Mouse (Mus musculus) neural tube, embryonic 15.5 days (tissue): ENCODE data around the gene Ahnak. TPM values are rescaled to one million over a fixed set of nuclear protein-coding genes. Genes with fewer than 3 reads are reported as not detected.
"Not testable (repeated sequence)": the region's sequence is repeated elsewhere in the genome, so short reads cannot be mapped to it uniquely, and the experiment has no call there.

Source experiments
- ATAC-seq: fragments of 200-750 bp; cut with Nextera tagmentation; 2 replicates; pipeline ENCODE4 v1.8.0; 2017; ENCODE audit warnings: mild to moderate bottlenecking, moderate TSS enrichment, moderate library complexity; ENCODE audit not compliant: low FRiP score
- H3K27ac ChIP-seq: fragments of 300-500 bp; sonication (generic); replicated peaks from 2 replicates; pipeline ENCODE4 v1.5.1; 2015; ENCODE audit warnings: mild to moderate bottlenecking, inconsistent platforms
- H3K27me3 ChIP-seq: fragments of 300-500 bp; sonication (generic); replicated peaks from 2 replicates; pipeline ENCODE4 v1.6.1; 2015; ENCODE audit warnings: inconsistent platforms
- H3K36me3 ChIP-seq: fragments of 300-500 bp; sonication (generic); 2 replicates; pipeline ENCODE4 v1.6.1; 2015; ENCODE audit warnings: inconsistent platforms
- H3K4me1 ChIP-seq: fragments of 300-500 bp; sonication (generic); 2 replicates; pipeline ENCODE4 v1.6.1; 2015; ENCODE audit warnings: inconsistent platforms
- H3K4me2 ChIP-seq: fragments of 300-500 bp; sonication (generic); 2 replicates; pipeline ENCODE4 v1.6.1; 2015; ENCODE audit warnings: inconsistent platforms, mild to moderate bottlenecking, moderate library complexity
- H3K4me3 ChIP-seq: fragments of 300-500 bp; sonication (generic); replicated peaks from 2 replicates; pipeline ENCODE4 v1.5.1; 2015; ENCODE audit warnings: mild to moderate bottlenecking, inconsistent platforms
- H3K9ac ChIP-seq: fragments of 300-500 bp; sonication (generic); replicated peaks from 2 replicates; pipeline ENCODE4 v1.6.1; 2015; ENCODE audit warnings: mild to moderate bottlenecking, inconsistent platforms
- H3K9me3 ChIP-seq: fragments of 300-500 bp; sonication (generic); replicated peaks from 2 replicates; pipeline ENCODE4 v1.6.1; 2016; ENCODE audit warnings: inconsistent platforms
- WGBS: fragments of 180-500 bp; shearing (Covaris S2); methylation state at CpG from one replicate; pipeline ENCODE4 v1.1.7; 2015; ENCODE audit warnings: mixed read lengths; 5-methylcytosine and 5-hydroxymethylcytosine counted together
- polyA plus RNA-seq: library from polyadenylated mRNA; unstranded; fragments of >200 nt; fragmentation: Nextera tagmentation; extraction: Ambion mirVana; gene quantifications from 2 replicates; pipeline ENCODE4 v1.2.1, GENCODE M21; 2015

Gene Ahnak
- polyA plus RNA-seq, 1 experiment from 2014 or later, result 4.4 TPM

- Histone ChIP-seq H3K27ac (peak overlapping the region; percentile 88; the same call in 1 of the 2 replicates), H3K27me3 (no peaks in the 10 kb centered on the region), H3K9ac (peak overlapping the region; percentile 47; the same call in 1 of the 2 replicates), H3K4me3 (no peak overlapping the region), H3K36me3 (peaks cover 55% of the 10 kb centered on the region), H3K4me1 (peaks cover 39% of the 10 kb centered on the region), H3K9me3 (no peaks in the 10 kb centered on the region), H3K4me2 (no peak overlapping the region)
- 84% methylated on average over 9 of the region's 9 CpGs for WGBS
- no peak for ATAC-seq
Measured at GRCm38 (mm10) chr19:8952241-8952640, 36.8 kb upstream of the Ahnak start.

GRCm38 (mm10) chr19:8953135-8954039, 35.7 kb upstream of the Ahnak start, which contains the start of gene Tut1:
Gene Tut1 (plus strand): TSS chr19:8953847.
- peaks cover 39% of the 10 kb centered on the region for H3K4me1 ChIP-seq
- H3K9ac ChIP-seq, result peak within 1 kb of the TSS; percentile 67
- no peaks in the 10 kb centered on the region for H3K9me3 ChIP-seq
- H3K27me3 ChIP-seq, result no peaks in the 10 kb centered on the region
- H3K4me3 ChIP-seq, result peak within 1 kb of the TSS; percentile 62
- H3K36me3 ChIP-seq, result peaks cover 51% of the 10 kb centered on the region
- peak within 1 kb of the TSS; percentile 71 for H3K4me2 ChIP-seq
- ATAC-seq, result peak; percentile 94
- H3K27ac ChIP-seq, result peak within 1 kb of the TSS; percentile 88
- 3% methylated on average over 46 of the region's 46 CpGs for WGBS

GRCm38 (mm10) chr19:8954171-8954570, 34.9 kb upstream of the Ahnak start:
- WGBS, result 5% methylated on average over 9 of the region's 9 CpGs
- no peaks in the 10 kb centered on the region for H3K9me3 ChIP-seq
- H3K27ac ChIP-seq, result peak overlapping the region; percentile 79
- no peak for ATAC-seq
- H3K4me1 ChIP-seq, result peaks cover 39% of the 10 kb centered on the region
- no peaks in the 10 kb centered on the region for H3K27me3 ChIP-seq
- H3K4me3 ChIP-seq, result peak overlapping the region; percentile 62
- peak overlapping the region; percentile 66 for H3K4me2 ChIP-seq
- peak overlapping the region; percentile 67 for H3K9ac ChIP-seq
- peaks cover 49% of the 10 kb centered on the region for H3K36me3 ChIP-seq

GRCm38 (mm10) chr19:8962256-8962655, 26.8 kb upstream of the Ahnak start:
- Histone ChIP-seq H3K9me3 (no peaks in the 10 kb centered on the region), H3K27me3 (no peaks in the 10 kb centered on the region), H3K9ac (no peak overlapping the region), H3K27ac (no peak overlapping the region), H3K36me3 (peaks cover 78% of the 10 kb centered on the region), H3K4me1 (peaks cover 15% of the 10 kb centered on the region), H3K4me2 (no peak overlapping the region), H3K4me3 (no peak overlapping the region)
- 96% methylated on average over 2 of the region's 2 CpGs for WGBS
- no peak for ATAC-seq

GRCm38 (mm10) chr19:8965075-8965474, 24.0 kb upstream of the Ahnak start:
- H3K9me3 ChIP-seq, result no peaks in the 10 kb centered on the region
- no peaks in the 10 kb centered on the region for H3K27me3 ChIP-seq
- H3K4me1 ChIP-seq, result peaks cover 31% of the 10 kb centered on the region
- no peak overlapping the region for H3K27ac ChIP-seq
- H3K9ac ChIP-seq, result no peak overlapping the region
- no peak overlapping the region for H3K4me2 ChIP-seq
- WGBS, result 89% methylated on average over 11 of the region's 11 CpGs
- peaks cover 71% of the 10 kb centered on the region for H3K36me3 ChIP-seq
- no peak for ATAC-seq
- H3K4me3 ChIP-seq, result no peak overlapping the region

GRCm38 (mm10) chr19:8965771-8966170, 23.3 kb upstream of the Ahnak start:
- Histone ChIP-seq H3K4me1 (peaks cover 31% of the 10 kb centered on the region), H3K36me3 (peaks cover 71% of the 10 kb centered on the region), H3K9me3 (no peaks in the 10 kb centered on the region), H3K4me3 (peak overlapping the region; percentile 66; the same call in 1 of the 2 replicates), H3K27ac (peak overlapping the region; percentile 83; the same call in 1 of the 2 replicates), H3K4me2 (peak overlapping the region; percentile 79), H3K27me3 (no peaks in the 10 kb centered on the region), H3K9ac (peak overlapping the region; percentile 32)
- 82% methylated on average over 8 of the region's 8 CpGs for WGBS
- no peak for ATAC-seq

GRCm38 (mm10) chr19:8966198-8966589, 22.9 kb upstream of the Ahnak start:
- Histone ChIP-seq H3K4me2 (peak overlapping the region; percentile 79), H3K27me3 (no peaks in the 10 kb centered on the region), H3K4me1 (peaks cover 31% of the 10 kb centered on the region), H3K4me3 (peak overlapping the region; percentile 66), H3K36me3 (peaks cover 71% of the 10 kb centered on the region), H3K9me3 (no peaks in the 10 kb centered on the region), H3K9ac (peak overlapping the region; percentile 46), H3K27ac (peak overlapping the region; percentile 83)
- WGBS, result 42% methylated on average over 5 of the region's 5 CpGs
- ATAC-seq, result no peak

GRCm38 (mm10) chr19:8966590-8967372, 22.3 kb upstream of the Ahnak start, which contains the start of gene Eef1g:
Gene Eef1g (plus strand): TSS chr19:8967041.
- Histone ChIP-seq H3K27ac (peak within 1 kb of the TSS; percentile 86), H3K9me3 (no peaks in the 10 kb centered on the region), H3K36me3 (peaks cover 71% of the 10 kb centered on the region), H3K27me3 (no peaks in the 10 kb centered on the region), H3K9ac (peak within 1 kb of the TSS; percentile 89), H3K4me3 (peak within 1 kb of the TSS; percentile 66), H3K4me1 (peaks cover 31% of the 10 kb centered on the region), H3K4me2 (peak within 1 kb of the TSS; percentile 79)
- peak; percentile 98 for ATAC-seq
- under 1% methylated on average over 52 of the region's 52 CpGs for WGBS

- no peaks in the 10 kb centered on the region for H3K9me3 ChIP-seq
- H3K27me3 ChIP-seq, result no peaks in the 10 kb centered on the region
- ATAC-seq, result peak; percentile 25
- WGBS, result 0% methylated on average over 8 of the region's 8 CpGs
- H3K27ac ChIP-seq, result peak overlapping the region; percentile 86
- peak overlapping the region; percentile 66 for H3K4me3 ChIP-seq
- peaks cover 72% of the 10 kb centered on the region for H3K36me3 ChIP-seq
- peak overlapping the region; percentile 89 for H3K9ac ChIP-seq
- peaks cover 31% of the 10 kb centered on the region for H3K4me1 ChIP-seq
- H3K4me2 ChIP-seq, result peak overlapping the region; percentile 79
Measured at GRCm38 (mm10) chr19:8967373-8967743, 21.7 kb upstream of the Ahnak start.

GRCm38 (mm10) chr19:8967893-8968292, 21.2 kb upstream of the Ahnak start:
- 8% methylated on average over 9 of the region's 9 CpGs for WGBS
- no peak for ATAC-seq

GRCm38 (mm10) chr19:8972491-8972890, 16.6 kb upstream of the Ahnak start:
- not testable (repeated sequence) for H3K27ac ChIP-seq, H3K4me3 ChIP-seq, H3K4me2 ChIP-seq, ATAC-seq, H3K9ac ChIP-seq, H3K9me3 ChIP-seq, H3K27me3 ChIP-seq
- 87% methylated on average over 8 of the region's 8 CpGs for WGBS
- H3K4me1 ChIP-seq, result peaks cover 20% of the 10 kb centered on the region
- H3K36me3 ChIP-seq, result peaks cover 84% of the 10 kb centered on the region

More at GRCm38 (mm10) chr19:8967893-8968292, 21.2 kb upstream of the Ahnak start:
- Histone ChIP-seq H3K4me2 (peak overlapping the region; percentile 79), H3K27ac (peak overlapping the region; percentile 86), H3K4me3 (peak overlapping the region; percentile 66), H3K36me3 (peaks cover 72% of the 10 kb centered on the region), H3K4me1 (peaks cover 31% of the 10 kb centered on the region), H3K9ac (peak overlapping the region; percentile 89), H3K9me3 (no peaks in the 10 kb centered on the region), H3K27me3 (no peaks in the 10 kb centered on the region)
